Mouse (Mus musculus) thymus, postnatal 0 days (tissue): ENCODE measurements around the gene Atp6v1e2. TPM values are rescaled to one million over a fixed set of nuclear protein-coding genes. Genes with fewer than 3 reads are reported as not detected.

Experiments used
- DNase-seq: peaks from one replicate; pipeline ENCODE4 v3.0.0-alpha.2; 2015; ENCODE audit warnings: low spot score
- polyA plus RNA-seq: library from polyadenylated mRNA; unstranded; fragments of >200 nt; fragmentation: Nextera tagmentation; extraction: Ambion mirVana; gene quantifications from 2 replicates; pipeline ENCODE4 v1.2.1, GENCODE M21; 2015

Gene Atp6v1e2
- polyA plus RNA-seq, 1 experiment from 2014 or later: not detected

DNA sequence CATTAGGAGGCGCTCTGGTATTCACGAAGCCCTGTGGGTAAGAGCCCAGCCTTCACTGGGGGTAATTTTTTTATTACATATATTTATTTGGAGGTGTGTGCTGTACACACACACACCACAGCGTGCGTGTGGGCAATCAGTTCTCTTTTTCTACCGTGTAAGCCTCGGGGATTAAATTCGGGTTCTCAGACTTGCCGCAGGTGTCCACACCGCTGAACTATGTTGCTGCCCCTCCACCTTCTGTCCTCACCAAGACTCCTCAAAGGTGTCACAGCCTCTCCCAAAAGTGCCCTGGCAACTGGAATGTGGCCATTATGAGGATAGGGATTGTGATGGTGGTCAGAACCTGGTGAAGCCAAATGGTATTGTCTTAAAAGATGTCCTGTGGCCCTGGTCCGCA is 30.6 kb downstream of the Atp6v1e2 start, which contains the start of gene Tmem247:
TSS of gene Tmem247 (plus strand) at position 301 of the 400 bp plus-strand sequence.
- DNase-seq: no peak

DNA sequence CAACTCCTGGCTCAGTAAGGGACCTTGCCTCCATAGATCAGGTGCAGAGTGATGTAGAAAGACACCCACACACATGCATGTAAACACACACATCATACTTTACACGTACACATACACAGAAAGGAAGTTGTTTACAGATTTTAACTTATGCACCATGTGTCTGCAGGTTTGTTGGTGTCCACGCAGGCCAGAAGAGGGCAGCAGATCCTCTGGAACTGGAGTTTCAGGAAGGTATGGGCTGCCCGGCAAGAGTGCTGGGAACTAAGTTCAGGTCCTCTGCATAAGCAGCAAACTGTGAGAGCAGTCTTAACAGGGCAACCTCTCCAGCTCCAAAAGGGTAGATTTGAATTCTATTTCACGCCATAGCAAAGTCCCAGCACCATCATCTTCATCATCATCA is 32.2 kb downstream of the Atp6v1e2 start:
- no peak for DNase-seq

DNA sequence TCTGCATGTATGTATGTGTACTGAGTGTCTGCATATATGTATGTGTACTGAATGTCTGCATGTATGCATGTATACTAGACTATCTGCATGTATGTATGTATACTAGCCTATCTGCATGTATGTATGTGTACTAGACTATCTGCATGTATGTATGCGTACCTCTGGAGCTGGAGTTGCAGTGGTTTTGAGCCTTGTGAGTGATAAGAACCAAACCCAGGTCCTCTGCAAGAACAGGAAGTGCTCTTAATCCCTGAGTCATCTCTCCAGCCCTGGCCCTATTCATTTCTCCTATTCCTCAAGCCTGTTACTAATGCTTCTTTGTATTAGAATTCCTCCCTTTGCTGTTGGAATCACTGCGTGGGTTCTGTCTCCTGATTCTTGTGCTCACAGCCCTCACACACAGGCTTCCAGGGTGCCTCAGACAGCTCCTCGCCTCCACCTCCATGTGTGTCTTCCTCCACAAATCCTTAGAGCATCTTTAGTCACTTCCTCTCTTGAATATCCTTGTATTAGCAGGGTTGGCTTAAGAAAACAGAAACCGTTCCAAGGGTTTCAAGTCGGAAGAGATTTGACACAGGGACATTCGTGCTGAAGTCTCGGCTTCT is 34.6 kb downstream of the Atp6v1e2 start:
- DNase-seq: no peak

DNA sequence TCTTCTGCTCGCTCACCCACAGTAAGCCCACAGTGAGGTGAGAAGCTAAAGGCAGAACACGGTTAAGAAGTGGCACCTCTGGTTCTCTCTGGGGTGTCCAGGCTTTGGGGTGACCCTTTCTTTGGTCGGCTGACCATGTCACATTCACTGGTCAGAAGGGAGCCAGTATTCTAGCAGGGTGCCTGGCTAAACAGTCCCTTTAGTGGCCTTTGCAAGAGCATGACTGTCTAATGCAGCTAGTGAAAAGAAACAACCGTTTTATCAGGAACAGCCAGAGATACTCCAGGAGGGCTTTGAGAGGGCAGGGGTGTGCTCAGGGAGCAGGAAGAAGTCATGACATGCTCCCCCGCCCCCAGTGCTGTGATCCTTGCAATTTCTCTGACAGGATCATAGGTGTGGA is 36.4 kb downstream of the Atp6v1e2 start:
- no peak for DNase-seq

DNA sequence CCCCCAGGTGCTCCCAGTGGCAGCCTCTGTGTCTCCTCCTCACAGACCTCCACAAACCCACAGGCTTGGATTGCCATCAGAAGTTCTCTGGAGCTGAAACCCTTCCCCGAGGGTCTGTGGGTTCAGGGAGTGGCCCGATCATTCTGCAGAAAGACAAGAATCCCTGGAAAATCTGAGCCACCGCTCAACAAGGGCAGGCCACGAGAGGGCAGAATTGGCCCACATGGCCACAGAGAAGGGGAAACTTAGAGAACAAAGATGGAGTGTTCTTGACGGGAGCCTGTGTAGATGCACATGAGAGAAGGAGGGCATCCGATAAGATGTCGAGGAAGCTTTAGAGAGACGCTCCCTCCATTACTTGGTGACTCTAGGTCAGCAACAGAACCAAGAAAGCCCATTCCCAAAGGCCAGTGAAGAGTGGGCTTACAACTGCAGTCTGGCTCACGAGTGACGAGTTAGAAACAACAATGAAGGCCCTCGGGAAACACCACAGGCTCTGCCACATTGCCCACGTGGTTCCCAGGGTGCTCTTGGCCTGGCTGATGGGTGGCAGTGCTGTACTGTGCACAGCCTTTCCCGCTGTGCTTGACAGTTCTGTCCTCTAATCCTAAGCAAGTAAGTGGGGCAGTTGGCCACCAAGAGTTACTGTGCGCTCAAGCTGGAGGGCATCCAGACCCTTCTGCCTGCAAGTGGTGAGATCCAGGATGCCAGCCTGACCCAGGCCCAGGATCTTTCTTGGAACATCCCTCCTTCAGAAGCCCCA is 37.8 kb downstream of the Atp6v1e2 start:
- DNase-seq: no peak

DNA sequence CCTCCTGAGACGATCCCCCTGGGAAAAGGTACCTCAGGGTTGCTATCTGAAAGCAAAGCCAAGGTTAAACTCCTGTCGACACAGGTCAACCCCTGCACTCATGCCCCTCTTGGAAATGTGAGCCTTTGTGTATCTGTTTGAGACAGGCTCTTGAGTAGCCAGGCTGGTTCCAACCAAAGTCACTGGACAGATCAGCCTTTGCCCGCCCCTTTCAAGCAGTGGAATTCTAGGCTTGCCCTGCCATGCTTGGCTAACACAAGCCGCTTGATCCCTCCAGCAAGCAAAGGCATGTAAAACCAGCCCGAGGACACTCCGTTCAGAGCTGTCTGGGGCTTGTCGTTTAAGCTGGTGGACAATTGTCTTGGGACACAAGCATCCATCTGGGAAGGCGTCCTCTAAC is 39.4 kb downstream of the Atp6v1e2 start:
- no peak for DNase-seq

DNA sequence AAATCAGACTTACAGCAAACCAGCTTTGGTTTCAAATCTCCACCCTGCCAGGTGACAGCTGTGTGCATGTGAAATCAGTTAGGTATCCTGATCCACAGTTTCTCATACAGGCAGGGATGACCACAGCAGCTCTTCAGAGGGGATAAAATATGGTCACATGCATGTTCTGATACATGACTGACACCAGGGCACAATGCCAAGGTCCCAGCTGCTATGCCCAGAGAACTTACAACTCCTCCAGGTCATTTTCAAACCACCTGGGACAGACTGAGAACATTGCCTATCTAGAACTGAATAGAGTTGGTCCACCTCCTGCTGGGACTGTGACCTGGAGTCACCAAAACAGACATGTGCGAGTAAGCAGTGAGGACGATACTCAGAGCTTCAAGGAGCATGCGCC is 40.6 kb downstream of the Atp6v1e2 start:
- no peak for DNase-seq

DNA sequence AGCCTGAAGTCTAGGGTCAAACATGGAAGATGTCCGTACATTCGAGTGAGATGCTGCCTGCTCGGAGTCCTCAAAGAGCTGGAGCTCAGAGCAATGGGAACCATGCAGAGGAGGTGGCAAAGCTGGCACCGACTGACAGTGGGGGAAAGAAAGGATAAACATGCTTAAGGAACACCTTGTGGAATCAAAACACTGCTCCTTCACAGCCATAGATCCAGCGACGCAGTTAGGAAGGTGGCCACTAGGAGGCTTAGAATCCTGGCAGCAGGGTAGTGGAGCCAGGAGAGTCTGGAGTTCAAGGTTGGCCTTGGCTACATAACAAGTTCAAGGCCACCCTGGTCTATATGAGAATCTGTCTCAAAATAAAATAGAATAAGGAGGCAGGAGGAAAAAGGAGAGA is 41.1 kb downstream of the Atp6v1e2 start:
- peak; percentile 21 for DNase-seq

DNA sequence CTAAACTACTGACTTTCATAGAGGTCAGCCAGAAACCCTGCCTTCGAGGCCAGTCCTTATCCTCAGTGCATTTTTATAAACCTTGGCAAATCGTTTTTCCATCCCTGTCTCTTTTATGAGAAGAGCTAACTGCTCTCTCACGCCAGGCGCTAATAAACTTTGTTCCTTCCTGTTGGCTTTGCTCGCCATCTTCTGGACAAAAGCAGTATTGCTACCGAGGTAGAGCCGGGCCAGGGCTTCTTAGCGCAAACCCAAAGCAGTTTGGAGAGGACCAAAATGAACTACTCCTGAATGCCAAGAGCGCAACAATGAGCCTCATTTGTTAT is 41.6 kb downstream of the Atp6v1e2 start:
- DNase-seq: peak; percentile 82

DNA sequence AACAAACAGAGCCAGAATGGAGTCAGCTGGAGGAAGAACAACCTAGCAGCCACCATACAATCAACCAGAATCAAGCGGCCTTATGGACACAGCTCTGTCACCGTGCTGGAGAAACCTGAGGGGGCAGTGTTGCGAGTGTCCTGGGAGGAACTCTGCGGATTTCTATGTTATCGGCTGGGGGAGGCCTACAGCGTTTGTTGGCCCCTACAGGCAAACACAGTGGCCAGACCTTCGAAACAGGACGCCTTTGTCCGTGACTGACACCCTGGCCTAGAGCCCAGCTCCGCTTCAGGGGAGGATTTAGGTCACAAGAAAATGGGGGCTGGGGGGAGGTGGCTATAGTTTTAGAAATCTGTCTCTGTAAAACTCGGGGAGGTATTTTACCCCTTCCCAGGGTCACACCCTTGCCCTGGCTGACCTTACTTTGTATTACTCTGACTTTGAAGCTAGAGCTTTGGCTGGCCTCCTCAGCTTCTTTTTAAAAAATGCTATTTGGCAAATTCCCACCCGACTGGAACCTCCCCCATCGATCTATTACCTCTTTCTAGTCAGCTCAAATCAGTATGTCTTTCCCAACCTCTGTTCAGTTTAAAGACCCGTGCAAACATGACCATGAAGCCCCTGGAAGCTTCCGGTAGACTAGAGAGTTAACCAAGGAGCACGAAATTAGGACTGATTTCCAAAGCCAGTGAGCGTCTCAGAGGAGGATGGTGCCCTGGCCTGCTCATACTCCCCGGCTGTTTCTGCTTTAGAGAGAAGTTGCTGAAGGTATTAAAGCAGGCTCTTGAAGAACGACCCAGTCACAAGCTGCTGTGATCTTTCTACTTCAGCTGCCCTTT is 42.2 kb downstream of the Atp6v1e2 start:
- DNase-seq: no peak

DNA sequence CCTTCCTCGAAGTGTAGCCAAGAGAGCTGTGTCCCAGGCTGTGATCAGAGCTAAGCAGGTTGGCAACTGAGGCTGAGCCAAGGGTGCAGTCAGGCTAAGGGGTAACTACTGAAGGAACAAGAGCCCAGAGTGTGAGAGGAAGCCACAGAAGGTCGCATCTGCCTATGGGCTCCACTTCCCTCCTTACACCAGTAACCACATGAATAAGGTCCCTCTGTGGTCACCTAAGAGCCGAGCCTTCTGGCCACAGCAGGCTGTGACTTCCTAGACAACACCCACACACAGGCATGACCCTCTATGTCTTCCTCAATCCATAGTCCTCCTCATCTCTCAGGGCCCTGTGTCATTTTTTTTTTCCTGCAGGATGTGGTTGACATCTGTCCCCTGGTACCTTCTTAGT is 43.5 kb downstream of the Atp6v1e2 start:
- DNase-seq: peak; percentile 23

DNA sequence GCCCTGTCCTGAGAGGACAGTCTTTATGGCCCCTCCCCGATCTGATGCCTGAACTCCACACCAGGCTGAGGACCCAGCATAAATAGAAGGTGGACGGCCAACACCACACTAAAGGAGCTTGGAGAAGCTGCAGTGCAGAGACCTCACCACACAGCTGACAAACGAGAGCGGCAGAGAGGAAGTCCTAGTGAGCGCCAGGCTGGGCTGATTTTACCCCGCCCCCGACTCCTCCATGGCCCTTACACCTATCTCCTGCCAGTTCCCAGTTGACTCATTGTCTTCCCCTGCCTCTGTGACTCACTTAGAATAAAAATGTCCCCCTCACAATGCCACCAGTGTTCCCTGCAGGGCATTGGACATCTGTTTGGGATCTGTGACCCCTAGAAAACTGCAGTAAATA is 44.1 kb downstream of the Atp6v1e2 start:
- peak; percentile 54 for DNase-seq

DNA sequence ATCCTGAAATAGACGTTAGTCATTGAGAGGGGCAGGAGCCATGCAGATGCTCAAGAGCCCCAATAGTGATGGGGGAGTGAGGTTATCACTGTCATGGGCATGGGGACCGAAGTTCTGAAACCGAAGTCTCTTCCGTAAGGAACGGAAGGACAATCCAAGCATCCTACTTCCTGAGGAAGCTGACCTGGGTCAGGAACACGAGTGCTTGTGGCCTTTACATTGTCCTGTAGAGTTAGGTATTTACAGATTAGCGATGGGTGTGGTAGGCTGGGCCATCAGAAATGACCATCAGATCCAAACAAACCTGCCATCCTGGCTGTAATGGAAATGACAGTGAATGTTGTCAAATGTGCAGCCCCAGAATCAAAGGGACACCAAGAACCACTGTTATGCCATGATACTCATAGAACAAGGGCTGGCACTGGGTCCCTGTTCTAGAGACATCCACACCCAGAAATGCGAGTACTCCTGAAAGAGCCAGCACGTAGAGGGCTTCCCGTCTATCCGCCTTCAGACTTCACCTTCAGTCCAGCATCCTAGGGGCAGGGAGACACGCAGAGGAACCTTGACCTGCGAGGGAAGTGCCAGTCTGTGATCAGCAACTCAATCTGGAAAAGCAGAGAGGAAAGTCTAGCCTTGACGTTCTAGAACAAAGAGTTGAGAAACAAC is 45.2 kb downstream of the Atp6v1e2 start:
- DNase-seq: no peak

DNA sequence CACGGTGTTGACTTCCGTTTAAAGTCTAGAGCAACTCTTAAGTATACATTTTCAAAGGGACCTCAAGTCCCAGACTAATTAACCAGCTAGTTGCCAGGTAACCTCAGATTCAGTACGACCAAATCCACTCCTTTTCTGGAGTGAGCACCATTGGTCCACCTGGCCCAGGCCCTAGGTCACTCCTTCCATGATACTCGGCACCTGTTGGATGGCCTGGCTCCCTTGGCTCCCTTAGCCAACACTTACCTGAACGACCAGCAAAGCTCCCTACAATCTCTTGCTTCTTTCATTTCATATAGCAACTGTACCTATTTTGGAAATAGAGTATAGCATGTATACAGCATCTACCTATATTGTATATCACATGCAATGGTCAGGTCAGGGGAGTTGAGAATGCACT is 47.1 kb downstream of the Atp6v1e2 start:
- no peak for DNase-seq

DNA sequence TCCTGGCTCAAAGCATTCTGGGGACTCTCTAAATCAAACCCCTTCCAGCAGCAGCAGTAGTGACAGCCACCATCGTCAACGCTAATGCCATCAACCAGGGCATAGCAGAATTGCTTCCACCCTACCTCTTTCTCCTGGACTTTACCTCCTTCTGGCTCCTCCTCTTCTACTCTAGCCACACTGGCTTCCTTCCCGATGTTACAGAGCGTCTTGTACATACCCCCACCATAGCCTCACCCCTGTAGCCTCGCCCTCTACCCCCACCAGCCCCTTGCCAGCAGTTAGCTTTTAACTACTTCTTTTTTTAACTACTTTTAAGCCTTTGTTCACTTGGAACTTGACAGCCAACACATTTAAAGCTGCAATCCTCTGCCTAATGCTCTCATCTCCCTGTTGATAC is 47.9 kb downstream of the Atp6v1e2 start:
- no peak for DNase-seq

DNA sequence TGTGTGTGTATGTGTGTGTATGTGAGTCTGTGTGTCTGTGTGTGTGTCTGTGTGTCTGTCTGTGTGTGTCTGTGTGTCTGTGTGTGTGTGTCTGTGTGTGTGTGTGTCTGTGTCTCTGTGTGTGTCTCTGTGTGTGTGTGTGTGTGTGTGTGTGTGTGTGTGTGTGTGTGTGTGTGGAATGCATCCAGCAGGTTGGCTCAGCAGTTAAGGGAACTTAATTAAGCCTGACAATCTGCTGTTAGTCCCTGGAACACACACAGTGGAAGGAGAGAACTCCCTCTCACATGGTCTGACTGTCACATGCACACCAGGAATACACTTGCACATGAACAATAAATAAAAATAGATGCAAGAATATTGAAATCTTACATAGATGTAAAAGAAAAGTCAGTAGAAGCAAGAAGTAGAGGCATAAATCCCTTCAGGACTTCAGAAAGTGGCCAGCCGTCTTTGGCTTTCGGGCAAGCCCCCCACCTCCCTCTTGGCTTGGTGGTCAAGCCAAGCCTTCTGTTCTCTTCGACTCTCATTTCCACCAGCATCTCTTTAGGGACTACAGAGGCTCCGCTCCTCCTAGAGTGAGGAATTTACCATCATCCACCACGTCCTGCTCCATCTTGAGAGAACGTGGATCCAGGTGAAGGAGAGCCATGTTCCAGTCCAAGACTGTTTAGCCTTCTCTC is 50.1 kb downstream of the Atp6v1e2 start:
- DNase-seq: no peak

DNA sequence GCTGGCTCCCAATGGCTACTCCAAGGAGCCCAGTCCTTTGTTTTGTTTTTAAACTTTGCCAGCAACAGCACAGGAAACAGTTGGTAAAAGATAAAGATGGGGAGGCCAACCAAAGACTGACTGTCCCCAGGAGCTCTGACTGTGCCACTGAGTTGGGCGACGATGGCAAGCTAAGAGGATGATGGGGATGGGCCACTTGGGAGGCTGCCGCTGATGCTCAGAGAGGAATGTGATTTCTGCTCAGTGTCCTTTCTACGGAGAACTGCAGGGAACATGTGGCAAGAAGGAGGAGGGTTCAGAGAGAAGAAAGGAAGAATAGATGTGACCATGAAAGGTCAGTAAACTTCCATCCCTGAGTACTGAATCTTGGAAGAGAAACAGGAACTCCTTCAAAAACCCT is 52.5 kb downstream of the Atp6v1e2 start:
- no peak for DNase-seq
